Mouse (Mus musculus) liver, embryonic 14.5 days (tissue): ENCODE measurements around the gene Gm8127. TPM values are rescaled to one million over a fixed set of nuclear protein-coding genes. Genes with fewer than 3 reads are reported as not detected.
"Not testable (repeated sequence)": the region's sequence is repeated elsewhere in the genome, so short reads cannot be mapped to it uniquely, and the experiment has no call there.

Source experiments
- ATAC-seq: fragments of 200-750 bp; cut with Nextera tagmentation; 2 replicates; pipeline ENCODE4 v1.8.0; 2017; ENCODE audit warnings: moderate number of reproducible peaks, mild to moderate bottlenecking, moderate library complexity; ENCODE audit not compliant: insufficient read depth
- DNase-seq, 3 experiments: peaks; one replicate each; pipeline ENCODE4 v3.0.0-alpha.2; 2012 to 2013; ENCODE audit warnings: low read depth in 3 of 3, low spot score in 3 of 3
- H3K27ac ChIP-seq: fragments of 300-500 bp; sonication (generic); 2 replicates; pipeline ENCODE4 v1.5.1; 2014; ENCODE audit warnings: moderate library complexity, mild to moderate bottlenecking, control low read depth, inconsistent platforms
- H3K27me3 ChIP-seq: fragments of 300-500 bp; sonication (generic); 2 replicates; pipeline ENCODE4 v1.6.1; 2014; ENCODE audit warnings: mild to moderate bottlenecking, low read length, moderate library complexity; ENCODE audit not compliant: control insufficient read depth, insufficient read depth
- H3K36me3 ChIP-seq: fragments of 300-500 bp; sonication (generic); replicated peaks from 2 replicates; pipeline ENCODE4 v1.6.1; 2014; ENCODE audit warnings: low read depth; ENCODE audit not compliant: control insufficient read depth, insufficient read depth
- H3K4me1 ChIP-seq, 2 experiments: fragments of 200-500 bp in 1 of 2; fragments of 300-500 bp in 1 of 2; sonication (generic) in 1 of 2; replicated peaks; 2 replicates each; pipeline ENCODE4 v1.6.1; 2012 to 2014; ENCODE audit warnings: antibody characterized with exemption in 1 of 2, inconsistent platforms in 1 of 2, low read length in 1 of 2; ENCODE audit not compliant: control insufficient read depth in 2 of 2, insufficient read depth in 2 of 2
- H3K4me2 ChIP-seq: fragments of 300-500 bp; sonication (generic); 2 replicates; pipeline ENCODE4 v1.6.1; 2014; ENCODE audit warnings: low read depth, mild to moderate bottlenecking, control low read depth, moderate library complexity
- H3K4me3 ChIP-seq, 2 experiments: fragments of 200-500 bp in 1 of 2; fragments of 300-500 bp in 1 of 2; sonication (generic) in 1 of 2; 2 replicates each; pipeline ENCODE4 v1.5.1; 2012 to 2014; ENCODE audit warnings: low read depth in 2 of 2, low read length in 2 of 2, mild to moderate bottlenecking in 2 of 2, control low read depth in 1 of 2, inconsistent platforms in 1 of 2, moderate library complexity in 1 of 2; ENCODE audit not compliant: insufficient read depth in 1 of 2
- H3K9ac ChIP-seq: fragments of 300-500 bp; sonication (generic); replicated peaks from 2 replicates; pipeline ENCODE4 v1.6.1; 2014; ENCODE audit warnings: mild to moderate bottlenecking, control low read depth, moderate library complexity
- H3K9me3 ChIP-seq: fragments of 300-500 bp; sonication (generic); 2 replicates; pipeline ENCODE4 v1.6.1; 2016; ENCODE audit warnings: low read length, mixed read lengths; ENCODE audit not compliant: control insufficient read depth
- WGBS: fragments of 180-500 bp; shearing (Covaris S2); extraction: QIAGEN DNeasy Blood & Tissue Kit; methylation state at CpG from one replicate; pipeline ENCODE4 v1.1.7; 2014; ENCODE audit not compliant: insufficient replicate concordance; 5-methylcytosine and 5-hydroxymethylcytosine counted together
- polyA plus RNA-seq, 2 experiments: library from polyadenylated mRNA; depleted of rRNA in 1 of 2; stranded (reverse) in 1 of 2; unstranded in 1 of 2; fragments of >200 nt; fragmentation: Nextera tagmentation in 1 of 2; extraction: Ambion mirVana in 1 of 2; gene quantifications; 2 replicates each; pipeline versions ENCODE4 v1.2.1 to v1.2.3; 2012 to 2014

Gm8127 gene
- polyA plus RNA-seq, 2 experiments: not detected

- ATAC-seq: not testable (repeated sequence)
These were observed 17.9 kb downstream of the Gm8127 start for GRCm38 (mm10) chr14:43275752-43276151.

DNA sequence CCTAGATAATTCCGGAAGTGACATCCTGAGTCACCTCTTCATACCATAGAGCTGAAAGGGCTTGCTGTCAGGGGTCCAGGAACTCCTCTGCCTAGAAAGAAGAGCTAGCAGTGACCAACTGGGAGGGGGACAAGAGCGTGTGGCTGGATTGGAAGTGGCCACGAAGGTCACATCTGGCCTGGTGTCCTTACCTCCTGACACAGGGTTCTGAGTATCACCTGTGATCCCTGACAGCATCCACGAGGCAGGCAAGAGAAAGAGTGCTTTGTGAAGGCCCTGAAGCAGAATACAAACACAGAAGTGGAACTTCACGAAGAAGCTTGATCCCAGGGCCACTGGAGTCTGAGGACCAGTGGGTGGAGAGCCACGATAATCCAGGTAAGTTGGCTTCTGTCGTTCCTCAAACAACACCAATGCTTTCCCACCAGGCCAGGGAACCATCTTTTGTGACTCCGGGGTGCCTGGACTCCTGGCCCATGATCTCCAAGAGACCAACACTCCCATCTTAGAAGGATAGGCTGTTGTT is 18.6 kb downstream of the Gm8127 start, which contains the start of gene Gm9732:
Gm9732 (plus strand) TSS at position 51 of the 526 bp plus-strand sequence.
- 58% methylated on average over 8 of the region's 8 CpGs for WGBS
- not testable (repeated sequence) for H3K4me3 ChIP-seq, H3K27me3 ChIP-seq, DNase-seq, H3K27ac ChIP-seq, ATAC-seq, H3K36me3 ChIP-seq, H3K9me3 ChIP-seq, H3K4me1 ChIP-seq, H3K4me2 ChIP-seq, H3K9ac ChIP-seq

More at GRCm38 (mm10) chr14:43275752-43276151, 17.9 kb downstream of the Gm8127 start:
- H3K36me3 ChIP-seq, H3K9ac ChIP-seq, H3K4me1 ChIP-seq, H3K9me3 ChIP-seq, DNase-seq, H3K4me2 ChIP-seq, H3K27ac ChIP-seq, H3K27me3 ChIP-seq, H3K4me3 ChIP-seq: not testable (repeated sequence)
- 53% methylated on average over 1 of the region's 1 CpGs for WGBS

DNA sequence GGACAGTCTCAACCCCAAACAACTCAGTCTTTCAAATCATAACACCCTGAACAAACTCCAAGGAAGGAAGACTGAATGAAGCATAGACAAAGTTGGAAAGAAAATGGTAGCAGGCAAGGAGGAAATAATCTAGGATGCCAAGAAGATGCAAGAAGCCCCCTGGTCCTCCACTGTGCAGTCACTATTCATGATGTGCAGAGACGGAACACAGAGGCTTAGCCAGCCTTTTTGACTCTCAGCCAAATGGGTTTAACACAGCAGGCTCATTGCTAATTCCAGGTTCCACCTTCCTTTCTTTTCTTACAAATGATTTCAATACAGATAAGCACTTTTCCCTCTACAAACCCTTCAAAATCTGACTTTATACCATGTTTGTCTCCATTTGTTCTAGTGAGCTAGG is 20.5 kb downstream of the Gm8127 start:
- not testable (repeated sequence) for H3K4me3 ChIP-seq, ATAC-seq, DNase-seq, H3K27me3 ChIP-seq, H3K9ac ChIP-seq, H3K9me3 ChIP-seq, H3K27ac ChIP-seq, H3K4me1 ChIP-seq, H3K4me2 ChIP-seq, H3K36me3 ChIP-seq
- WGBS: 58% methylated on average over 1 of the region's 1 CpGs

GRCm38 (mm10) chr14:43269211-43269610 is 24.4 kb downstream of the Gm8127 start:
- not testable (repeated sequence) for ATAC-seq, H3K4me2 ChIP-seq, H3K9me3 ChIP-seq, H3K4me1 ChIP-seq, DNase-seq, H3K4me3 ChIP-seq, H3K27me3 ChIP-seq, H3K27ac ChIP-seq, H3K9ac ChIP-seq, H3K36me3 ChIP-seq
- 53% methylated on average over 3 of the region's 3 CpGs for WGBS

- H3K9me3 ChIP-seq, H3K27me3 ChIP-seq, H3K27ac ChIP-seq, DNase-seq, H3K9ac ChIP-seq, H3K4me3 ChIP-seq, H3K4me2 ChIP-seq, ATAC-seq, H3K4me1 ChIP-seq, H3K36me3 ChIP-seq: not testable (repeated sequence)
- WGBS: 18% methylated on average over 2 of the region's 2 CpGs
These were observed 25.0 kb downstream of the Gm8127 start for GRCm38 (mm10) chr14:43268521-43269084.

DNA sequence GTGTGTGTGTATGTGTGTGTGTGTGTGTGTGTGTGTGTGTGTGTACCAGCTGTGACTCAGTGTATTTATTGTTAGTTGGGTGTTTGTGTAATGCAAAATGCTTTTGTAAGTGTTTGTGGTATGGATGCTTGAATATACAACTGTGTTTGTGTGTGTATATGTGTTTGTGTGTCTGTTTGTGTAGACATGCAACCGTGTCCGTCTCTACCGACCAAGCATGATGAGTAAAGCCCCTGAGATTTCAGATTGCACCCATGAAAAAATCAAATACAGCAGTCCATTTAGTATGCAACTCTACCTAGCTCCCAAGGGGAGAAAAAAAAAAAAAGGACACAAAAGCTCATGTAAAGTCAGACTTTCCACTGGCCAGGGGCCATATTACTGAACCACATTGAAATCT is 30.2 kb downstream of the Gm8127 start:
- H3K36me3 ChIP-seq, H3K9ac ChIP-seq, H3K4me1 ChIP-seq, H3K27ac ChIP-seq, H3K4me2 ChIP-seq, H3K27me3 ChIP-seq, ATAC-seq, DNase-seq, H3K4me3 ChIP-seq, H3K9me3 ChIP-seq: not testable (repeated sequence)
- 59% methylated on average over 3 of the region's 3 CpGs for WGBS

DNA sequence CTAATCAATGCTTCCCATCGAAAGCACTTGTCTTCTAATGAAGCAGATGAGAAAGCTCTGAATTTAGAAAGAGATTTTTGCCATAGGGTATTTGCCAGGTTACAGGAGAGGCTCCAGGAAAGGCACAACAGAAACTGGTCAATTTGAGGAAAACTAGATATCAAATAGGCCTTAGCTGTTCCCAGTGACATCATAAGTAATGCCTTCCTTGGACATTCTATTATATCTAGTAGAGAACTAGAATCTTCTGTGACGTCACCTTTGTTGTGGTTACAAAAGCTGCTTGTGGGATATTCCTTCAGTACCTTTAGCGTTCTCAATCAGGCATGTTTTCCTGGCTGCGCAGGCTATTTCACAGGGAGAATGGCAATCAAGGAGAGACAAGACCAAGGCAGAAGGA is 35.3 kb downstream of the Gm8127 start, which contains the start of gene Gm8126:
Gm8126 (plus strand) TSS at position 301 of the 400 bp plus-strand sequence.
- not testable (repeated sequence) for H3K4me1 ChIP-seq, H3K9me3 ChIP-seq, H3K27me3 ChIP-seq, H3K27ac ChIP-seq, H3K9ac ChIP-seq, DNase-seq, H3K4me3 ChIP-seq, ATAC-seq, H3K36me3 ChIP-seq, H3K4me2 ChIP-seq
- 76% methylated on average over 2 of the region's 4 CpGs for WGBS

- not testable (repeated sequence) for ATAC-seq, DNase-seq, H3K27ac ChIP-seq, H3K27me3 ChIP-seq, H3K36me3 ChIP-seq, H3K4me2 ChIP-seq, H3K4me3 ChIP-seq, H3K9me3 ChIP-seq, H3K4me1 ChIP-seq, H3K9ac ChIP-seq
- WGBS: 33% methylated on average over 1 of the region's 1 CpGs
These were observed 37.1 kb downstream of the Gm8127 start for GRCm38 (mm10) chr14:43256511-43256910.
